Mouse (Mus musculus) cerebellum, adult 11-12 months (tissue): ENCODE measurements at regions not wholly inside any gene's neighbourhood (a gene's known extent, or its start where the extent isn't known, plus 50 kb on each side); places are given as distances from the start of the nearest gene placed in this dataset.

Source experiments
- DNase-seq: peaks from one replicate; pipeline ENCODE4 v3.0.0; 2022

DNA sequence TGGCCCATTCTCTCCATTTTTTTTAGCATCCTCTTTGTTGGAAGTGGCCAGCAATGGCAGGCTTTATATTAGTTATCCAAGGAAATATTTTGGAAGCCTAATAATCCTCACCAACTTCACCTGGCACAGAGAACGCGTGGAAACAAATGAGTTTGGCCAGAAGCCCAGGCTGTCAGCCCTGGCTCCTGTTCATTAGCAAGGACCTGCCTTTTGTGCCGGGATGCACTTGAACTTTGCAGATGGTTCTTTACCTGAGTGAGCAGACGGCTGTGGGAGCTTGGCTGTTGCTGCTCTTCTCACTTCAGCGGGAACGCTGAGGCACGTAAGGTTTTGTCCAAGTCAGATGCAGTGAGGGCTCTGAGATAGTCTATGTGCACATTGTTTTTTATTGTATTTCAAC is 142.3 kb downstream of the Fam169b start:
- DNase-seq, result peak; percentile 90

DNA sequence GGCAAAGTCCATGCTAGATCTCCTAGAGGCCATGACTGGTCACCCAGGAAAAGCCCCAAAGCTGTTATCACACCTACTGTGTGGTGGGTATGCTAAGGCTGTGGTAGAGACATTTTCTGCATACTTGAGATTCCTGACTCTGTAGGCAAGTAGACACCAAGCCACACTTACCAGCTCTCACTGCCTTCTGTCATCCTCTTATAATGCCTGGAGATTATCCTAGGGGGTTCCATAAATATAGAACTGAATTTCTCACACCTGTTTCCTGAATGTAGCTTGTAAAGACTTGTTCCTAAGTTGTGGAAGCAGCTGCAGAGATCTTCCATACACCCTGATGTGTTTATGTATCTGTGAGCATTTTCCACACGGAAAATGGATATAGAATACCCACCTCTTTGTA is 139.1 kb downstream of the Fam169b start:
- no peak for DNase-seq
